Mouse (Mus musculus) hindbrain, embryonic 11.5 days (tissue): ENCODE data around the gene Ptprt. TPM values are rescaled to one million over a fixed set of nuclear protein-coding genes. Genes with fewer than 3 reads are reported as not detected.
"Not testable (repeated sequence)": the region's sequence is repeated elsewhere in the genome, so short reads cannot be mapped to it uniquely, and the experiment has no call there.

Experiments
- ATAC-seq: fragments of 200-750 bp; cut with Nextera tagmentation; 2 replicates; pipeline ENCODE4 v1.8.0; 2017; ENCODE audit warnings: mild to moderate bottlenecking, moderate TSS enrichment, moderate library complexity; ENCODE audit not compliant: low FRiP score
- DNase-seq: peaks from one replicate; pipeline ENCODE4 v3.0.0-alpha.2; 2015; ENCODE audit warnings: low spot score
- H3K27ac ChIP-seq: fragments of 300-500 bp; sonication (generic); 2 replicates; pipeline ENCODE4 v1.5.1; 2014; ENCODE audit warnings: mild to moderate bottlenecking, low read depth, low read length
- H3K27me3 ChIP-seq: fragments of 300-500 bp; sonication (generic); 2 replicates; pipeline ENCODE4 v1.6.1; 2014; ENCODE audit warnings: mild to moderate bottlenecking, low read length, moderate library complexity, mixed read lengths; ENCODE audit not compliant: control insufficient read depth, insufficient read depth
- H3K36me3 ChIP-seq: fragments of 300-500 bp; sonication (generic); 2 replicates; pipeline ENCODE4 v1.6.1; 2014; ENCODE audit warnings: mild to moderate bottlenecking, low read length, moderate library complexity, mixed read lengths; ENCODE audit not compliant: control insufficient read depth, insufficient read depth
- H3K4me1 ChIP-seq: fragments of 300-500 bp; sonication (generic); replicated peaks from 2 replicates; pipeline ENCODE4 v1.6.1; 2014; ENCODE audit warnings: low read length, mixed read lengths; ENCODE audit not compliant: control insufficient read depth, insufficient read depth
- H3K4me2 ChIP-seq: fragments of 300-500 bp; sonication (generic); replicated peaks from 2 replicates; pipeline ENCODE4 v1.6.1; 2014; ENCODE audit warnings: mild to moderate bottlenecking, low read depth, low read length
- H3K4me3 ChIP-seq: fragments of 300-500 bp; sonication (generic); 2 replicates; pipeline ENCODE4 v1.5.1; 2014; ENCODE audit warnings: low read depth, low read length
- H3K9ac ChIP-seq: fragments of 300-500 bp; sonication (generic); 2 replicates; pipeline ENCODE4 v1.6.1; 2014; ENCODE audit warnings: low read depth, low read length
- H3K9me3 ChIP-seq: fragments of 300-500 bp; sonication (generic); 2 replicates; pipeline ENCODE4 v1.6.1; 2016; ENCODE audit warnings: low read length; ENCODE audit not compliant: control insufficient read depth
- WGBS: fragments of 180-500 bp; shearing (Covaris S2); extraction: QIAGEN DNeasy Blood & Tissue Kit; methylation state at CpG from one replicate; pipeline ENCODE4 v1.1.7; 2014; 5-methylcytosine and 5-hydroxymethylcytosine counted together
- polyA plus RNA-seq: library from polyadenylated mRNA; unstranded; fragments of >200 nt; fragmentation: Nextera tagmentation; extraction: Ambion mirVana; gene quantifications from 2 replicates; pipeline ENCODE4 v1.2.1, GENCODE M21; 2014

Ptprt gene
- polyA plus RNA-seq, 1 experiment from 2014 or later = 1.3 TPM

DNA sequence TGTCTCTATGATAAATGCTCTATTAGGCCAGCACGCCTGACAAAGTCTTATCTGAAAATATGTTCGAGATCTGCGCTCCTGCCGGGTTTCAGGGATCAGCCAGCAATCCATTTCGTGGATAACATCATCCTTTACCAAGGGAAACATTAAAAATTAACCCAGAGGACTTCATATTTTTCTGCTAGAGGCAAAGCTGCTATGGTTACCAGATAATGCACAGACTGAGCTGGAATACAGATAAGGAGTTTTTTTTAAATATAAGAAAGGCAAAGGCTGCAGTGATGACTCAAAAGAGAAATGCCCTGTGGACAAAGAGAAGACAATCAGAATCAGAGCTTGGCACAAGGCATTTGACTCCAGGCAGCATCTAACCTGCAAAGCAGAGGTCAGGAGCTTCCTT lies 1111.4 kb downstream of the Ptprt start:
- Histone ChIP-seq H3K27ac (no peak overlapping the region), H3K9ac (no peak overlapping the region), H3K4me3 (no peak overlapping the region), H3K36me3 (no peaks in the 10 kb centered on the region), H3K4me1 (no peaks in the 10 kb centered on the region), H3K27me3 (no peaks in the 10 kb centered on the region), H3K4me2 (no peak overlapping the region), H3K9me3 (no peaks in the 10 kb centered on the region)
- ATAC-seq (no peak), DNase-seq (no peak)
- 80% methylated on average over 5 of the region's 5 CpGs for WGBS

DNA sequence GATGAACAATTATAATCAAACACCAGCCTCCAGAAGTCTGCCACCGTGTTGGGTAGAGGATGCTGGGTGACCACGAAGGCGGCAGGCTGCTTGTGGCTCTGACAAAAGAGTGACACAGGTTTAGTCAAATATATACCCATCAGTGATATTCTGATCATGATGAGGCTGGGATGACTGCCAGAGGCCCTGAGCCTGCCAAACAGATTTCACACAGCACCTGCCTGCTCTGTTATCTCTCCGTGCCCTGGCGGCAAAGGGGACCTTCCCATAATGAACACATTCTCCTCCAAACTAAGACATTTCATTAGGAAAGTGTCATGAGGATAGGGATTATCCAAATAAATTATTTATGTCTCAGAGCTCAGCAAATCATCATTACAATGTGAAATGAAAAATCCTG lies 1113.6 kb downstream of the Ptprt start:
- Histone ChIP-seq H3K4me3 (no peak overlapping the region), H3K36me3 (no peaks in the 10 kb centered on the region), H3K9ac (no peak overlapping the region), H3K4me2 (no peak overlapping the region), H3K27me3 (no peaks in the 10 kb centered on the region), H3K27ac (no peak overlapping the region), H3K9me3 (no peaks in the 10 kb centered on the region), H3K4me1 (no peaks in the 10 kb centered on the region)
- 88% methylated on average over 5 of the region's 5 CpGs for WGBS
- DNase-seq = no peak
- ATAC-seq = no peak

DNA sequence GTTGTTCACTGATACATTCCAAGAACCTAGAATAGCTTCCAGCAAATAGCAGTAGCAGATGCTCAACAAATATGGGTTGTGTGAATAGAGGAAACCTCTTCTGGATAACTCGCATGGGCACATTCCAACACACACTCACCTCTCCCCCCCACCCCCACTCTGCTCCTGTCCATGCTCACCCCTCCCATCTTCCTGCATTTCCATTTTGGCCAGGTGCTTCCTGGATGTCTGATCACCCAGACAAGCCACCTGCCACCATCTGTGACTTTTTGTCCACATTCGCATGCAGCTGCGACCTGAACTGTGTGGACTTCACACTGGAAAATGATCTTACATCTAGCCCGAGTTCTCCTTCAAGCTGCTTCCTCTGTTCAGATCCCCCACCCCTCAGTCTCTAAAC lies 1115.5 kb downstream of the Ptprt start:
- no peak overlapping the region for H3K4me3 ChIP-seq
- H3K27me3 ChIP-seq = no peaks in the 10 kb centered on the region
- no peak overlapping the region for H3K9ac ChIP-seq
- 88% methylated on average over 4 of the region's 4 CpGs for WGBS
- no peaks in the 10 kb centered on the region for H3K36me3 ChIP-seq
- DNase-seq = no peak
- no peak overlapping the region for H3K27ac ChIP-seq
- ATAC-seq = no peak
- H3K4me1 ChIP-seq = no peaks in the 10 kb centered on the region
- no peaks in the 10 kb centered on the region for H3K9me3 ChIP-seq
- H3K4me2 ChIP-seq = no peak overlapping the region

DNA sequence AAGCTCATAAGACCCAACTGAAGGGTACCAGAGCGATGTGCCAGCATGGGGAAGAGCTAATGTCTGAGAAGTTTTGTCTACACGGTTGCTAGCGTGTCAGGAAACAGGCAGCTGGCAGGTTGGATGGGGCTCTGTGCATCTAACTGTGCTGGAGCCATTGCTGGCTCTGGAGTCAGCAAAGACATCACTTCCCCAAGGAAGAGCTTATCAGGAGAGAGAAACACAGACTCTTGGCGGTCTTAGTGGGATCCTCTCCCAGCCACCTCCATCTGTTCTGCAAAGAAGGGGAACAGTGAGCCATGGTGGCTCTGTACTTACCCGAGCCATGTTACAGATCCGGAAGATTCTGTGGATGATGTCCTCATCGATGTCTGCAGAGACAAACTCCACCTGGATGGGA lies 1126.8 kb downstream of the Ptprt start:
- Histone ChIP-seq H3K27ac (no peak overlapping the region), H3K36me3 (no peaks in the 10 kb centered on the region), H3K4me3 (no peak overlapping the region), H3K4me2 (no peak overlapping the region), H3K4me1 (no peaks in the 10 kb centered on the region), H3K27me3 (no peaks in the 10 kb centered on the region), H3K9me3 (no peaks in the 10 kb centered on the region), H3K9ac (no peak overlapping the region)
- ATAC-seq (no peak), DNase-seq (no peak)
- WGBS = 89% methylated on average over 7 of the region's 7 CpGs

DNA sequence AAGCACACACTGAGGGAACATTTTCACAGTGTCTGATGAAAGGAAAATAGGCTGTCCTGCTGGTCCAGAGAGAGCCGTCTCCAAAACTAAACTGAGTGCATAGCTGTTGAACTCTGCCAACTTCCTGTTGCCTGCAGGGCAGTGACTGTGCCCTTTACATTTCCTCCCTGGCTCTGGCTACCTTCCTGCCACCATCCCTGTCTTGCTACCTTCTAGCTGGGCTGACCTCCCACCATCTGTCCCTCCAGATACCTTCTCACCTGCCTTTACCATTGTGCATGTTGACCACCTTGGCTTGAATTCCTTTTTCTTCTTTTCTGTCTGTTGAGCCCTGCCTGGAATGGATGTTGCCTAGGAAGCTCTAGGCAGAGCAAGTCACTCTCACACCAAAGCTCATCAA lies 1133.8 kb downstream of the Ptprt start:
- Histone ChIP-seq H3K27ac (no peak overlapping the region), H3K27me3 (no peaks in the 10 kb centered on the region), H3K36me3 (no peaks in the 10 kb centered on the region), H3K4me1 (no peaks in the 10 kb centered on the region), H3K9me3 (no peaks in the 10 kb centered on the region), H3K9ac (no peak overlapping the region), H3K4me2 (no peak overlapping the region), H3K4me3 (no peak overlapping the region)
- DNase-seq (no peak), ATAC-seq (no peak)
- WGBS = 81% methylated on average over 1 of the region's 1 CpGs

DNA sequence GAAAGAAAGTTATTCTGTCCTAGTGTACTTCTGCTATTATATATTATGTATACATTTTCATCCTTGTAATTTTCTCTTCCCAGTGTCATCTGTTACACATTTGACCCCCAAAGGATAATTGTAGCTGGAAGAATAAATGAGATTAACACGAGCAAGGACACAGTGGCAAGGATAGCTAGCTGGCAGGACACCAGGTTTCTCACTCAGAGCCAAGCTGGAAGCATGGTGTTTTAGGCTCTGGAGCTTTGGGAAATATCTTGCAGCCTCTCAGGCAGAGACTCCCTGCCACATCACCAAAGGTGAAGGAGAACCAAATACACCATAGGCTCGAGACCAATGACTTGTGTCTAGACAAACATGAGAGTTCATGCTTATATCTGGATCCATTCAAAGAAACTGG lies 1141.3 kb downstream of the Ptprt start:
- no peaks in the 10 kb centered on the region for H3K27me3 ChIP-seq
- H3K4me3 ChIP-seq = no peak overlapping the region
- H3K36me3 ChIP-seq = no peaks in the 10 kb centered on the region
- H3K27ac ChIP-seq = no peak overlapping the region
- no peak overlapping the region for H3K9ac ChIP-seq
- no peaks in the 10 kb centered on the region for H3K4me1 ChIP-seq
- WGBS = 82% methylated on average over 2 of the region's 2 CpGs
- H3K4me2 ChIP-seq = no peak overlapping the region
- DNase-seq = no peak
- no peak for ATAC-seq
- H3K9me3 ChIP-seq = no peaks in the 10 kb centered on the region

DNA sequence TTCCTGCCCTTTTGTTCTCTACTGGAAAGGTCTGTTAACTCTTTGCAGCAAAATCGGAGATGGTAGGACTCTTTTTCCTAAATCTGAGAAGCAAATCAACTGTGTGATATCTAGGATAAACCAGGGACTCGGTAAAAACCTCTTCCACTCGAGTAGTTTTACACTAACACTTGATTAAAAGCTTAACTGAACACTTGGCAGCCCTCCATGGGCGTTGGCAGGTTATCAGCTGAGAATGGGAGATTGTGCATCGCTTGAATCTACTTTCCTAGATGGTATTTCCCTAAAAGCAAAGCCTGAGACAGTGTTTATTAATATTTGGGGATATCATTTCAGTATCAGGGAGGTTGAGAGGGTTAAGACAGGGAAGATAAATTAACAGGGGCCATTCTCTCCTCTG lies 1144.0 kb downstream of the Ptprt start:
- no peak overlapping the region for H3K4me3 ChIP-seq
- no peak overlapping the region for H3K9ac ChIP-seq
- WGBS = 76% methylated on average over 5 of the region's 5 CpGs

DNA sequence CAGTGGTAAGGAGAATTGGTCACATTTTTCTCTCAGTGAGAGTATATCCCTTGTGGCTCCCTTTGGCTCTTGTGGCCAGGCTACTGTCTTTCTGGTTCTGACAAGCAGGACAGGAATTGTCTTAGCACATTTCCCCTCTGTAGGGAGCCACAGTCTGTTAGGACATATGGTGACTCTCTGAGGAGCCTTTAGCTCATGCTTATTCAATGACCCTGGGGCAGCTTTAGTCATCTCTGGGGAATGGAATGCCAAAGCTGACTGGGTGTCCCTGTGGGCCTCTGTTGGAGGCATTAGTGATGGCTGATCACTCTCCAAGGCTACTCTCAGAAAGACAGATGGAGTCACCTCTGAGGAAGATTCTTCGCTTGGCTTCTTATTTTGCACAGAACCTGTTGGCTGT lies 1147.7 kb downstream of the Ptprt start:
- H3K36me3 ChIP-seq = no peaks in the 10 kb centered on the region
- no peak for ATAC-seq
- DNase-seq = no peak
- 87% methylated on average over 1 of the region's 1 CpGs for WGBS
- no peak overlapping the region for H3K4me2 ChIP-seq
- no peak overlapping the region for H3K4me3 ChIP-seq
- H3K9me3 ChIP-seq = no peaks in the 10 kb centered on the region
- no peak overlapping the region for H3K9ac ChIP-seq
- H3K27ac ChIP-seq = no peak overlapping the region
- no peaks in the 10 kb centered on the region for H3K4me1 ChIP-seq
- H3K27me3 ChIP-seq = no peaks in the 10 kb centered on the region

More for the DNA sequence above, 1144.0 kb downstream of the Ptprt start:
- no peaks in the 10 kb centered on the region for H3K4me1 ChIP-seq
- no peak overlapping the region for H3K4me2 ChIP-seq
- DNase-seq = no peak
- H3K9me3 ChIP-seq = no peaks in the 10 kb centered on the region
- ATAC-seq = no peak
- H3K36me3 ChIP-seq = no peaks in the 10 kb centered on the region
- no peaks in the 10 kb centered on the region for H3K27me3 ChIP-seq
- no peak overlapping the region for H3K27ac ChIP-seq

DNA sequence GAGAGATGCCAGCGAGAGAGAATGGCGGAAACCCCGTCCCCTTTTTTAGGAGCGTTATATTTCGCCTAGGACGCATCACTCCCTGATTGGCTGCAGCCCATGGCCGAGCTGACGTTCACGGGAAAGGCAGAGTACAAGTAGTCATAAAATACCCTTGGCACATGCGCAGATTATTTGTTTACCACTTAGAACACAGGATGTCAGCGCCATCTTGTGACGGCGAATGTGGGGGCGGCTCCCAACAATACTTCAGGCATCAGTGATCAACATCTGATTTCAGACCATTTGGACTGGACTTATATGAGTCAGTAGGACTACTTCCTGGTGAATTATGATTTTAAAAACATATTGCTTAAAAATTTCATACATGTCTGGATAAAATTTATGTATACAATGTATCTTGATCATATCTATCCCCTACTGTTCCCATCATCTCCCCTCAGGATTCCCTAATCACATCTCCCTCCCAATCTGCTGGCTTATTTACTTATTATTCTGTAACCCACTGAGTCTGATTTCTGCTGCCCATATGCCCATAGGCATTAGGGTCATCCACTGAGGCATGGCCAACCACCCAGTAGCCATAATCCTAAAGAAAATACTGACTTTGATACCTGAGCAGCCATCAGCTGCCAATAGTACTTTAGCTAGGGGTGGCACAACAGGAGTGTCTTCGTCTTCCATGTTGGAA lies 1148.9 kb downstream of the Ptprt start:
- not testable (repeated sequence) for H3K27ac ChIP-seq, H3K9me3 ChIP-seq, H3K4me3 ChIP-seq, H3K36me3 ChIP-seq, H3K27me3 ChIP-seq, H3K9ac ChIP-seq, H3K4me2 ChIP-seq, H3K4me1 ChIP-seq
- WGBS = 25% methylated on average over 5 of the region's 15 CpGs
- ATAC-seq (peak; percentile 82), DNase-seq (peak; percentile 47)
